Mouse (Mus musculus) myocyte (in vitro differentiated cells): ENCODE results near the gene Map4k5.

Experiments
- E2F4 ChIP-seq: IDR thresholded peaks from one replicate; pipeline ENCODE4 v1.6.1; 2011; ENCODE audit warnings: mild to moderate bottlenecking, control low read depth, moderate library complexity; ENCODE audit not compliant: insufficient read depth
- MYOD1 ChIP-seq, 3 experiments: IDR thresholded peaks; one replicate each; pipeline ENCODE4 v1.6.1; 2011; ENCODE audit warnings: control low read depth in 2 of 3, low read depth in 2 of 3, mild to moderate bottlenecking in 2 of 3, moderate library complexity in 1 of 3; ENCODE audit not compliant: insufficient read length in 2 of 3, control insufficient read depth in 1 of 3
- MYOG ChIP-seq, 3 experiments: IDR thresholded peaks; one replicate each; pipeline ENCODE4 v1.6.1; 2011; ENCODE audit warnings: control low read depth in 2 of 3, low read depth in 2 of 3, mild to moderate bottlenecking in 2 of 3; ENCODE audit not compliant: insufficient read length in 2 of 3, control insufficient read depth in 1 of 3, insufficient read depth in 1 of 3
- POLR2A ChIP-seq: IDR thresholded peaks from one replicate; pipeline ENCODE4 v1.6.1; 2011; ENCODE audit warnings: low read depth, mild to moderate bottlenecking, control low read depth, moderate library complexity; ENCODE audit not compliant: insufficient read length
- REST ChIP-seq: IDR thresholded peaks from one replicate; pipeline ENCODE4 v1.6.1; 2011; ENCODE audit warnings: mild to moderate bottlenecking, control low read depth, moderate library complexity; ENCODE audit not compliant: insufficient read depth, insufficient read length
- USF1 ChIP-seq: IDR thresholded peaks from one replicate; pipeline ENCODE4 v1.6.1; 2011; ENCODE audit warnings: low read depth, mild to moderate bottlenecking, control low read depth, moderate library complexity

GRCm38 (mm10) chr12:69877842-69878363 is 15.1 kb downstream of the Map4k5 start:
- no peak for TF ChIP-seq REST
- no peak for TF ChIP-seq USF1
- TF ChIP-seq E2F4, result no peak
- TF ChIP-seq POLR2A, result no peak
- TF ChIP-seq MYOD1 (IDR thresholded peaks at IDR 0.05; ENCODE audit: control insufficient read depth in 1 of 3, insufficient read length in 2 of 3, low read depth in 2 of 3), result no peak
- TF ChIP-seq MYOG (IDR thresholded peaks at IDR 0.05; ENCODE audit: control insufficient read depth in 1 of 3, insufficient read depth in 1 of 3, insufficient read length in 2 of 3, low read depth in 2 of 3), result no peak
